Mouse (Mus musculus): Measurements from ENCODE around the gene Dagla.

DNA sequence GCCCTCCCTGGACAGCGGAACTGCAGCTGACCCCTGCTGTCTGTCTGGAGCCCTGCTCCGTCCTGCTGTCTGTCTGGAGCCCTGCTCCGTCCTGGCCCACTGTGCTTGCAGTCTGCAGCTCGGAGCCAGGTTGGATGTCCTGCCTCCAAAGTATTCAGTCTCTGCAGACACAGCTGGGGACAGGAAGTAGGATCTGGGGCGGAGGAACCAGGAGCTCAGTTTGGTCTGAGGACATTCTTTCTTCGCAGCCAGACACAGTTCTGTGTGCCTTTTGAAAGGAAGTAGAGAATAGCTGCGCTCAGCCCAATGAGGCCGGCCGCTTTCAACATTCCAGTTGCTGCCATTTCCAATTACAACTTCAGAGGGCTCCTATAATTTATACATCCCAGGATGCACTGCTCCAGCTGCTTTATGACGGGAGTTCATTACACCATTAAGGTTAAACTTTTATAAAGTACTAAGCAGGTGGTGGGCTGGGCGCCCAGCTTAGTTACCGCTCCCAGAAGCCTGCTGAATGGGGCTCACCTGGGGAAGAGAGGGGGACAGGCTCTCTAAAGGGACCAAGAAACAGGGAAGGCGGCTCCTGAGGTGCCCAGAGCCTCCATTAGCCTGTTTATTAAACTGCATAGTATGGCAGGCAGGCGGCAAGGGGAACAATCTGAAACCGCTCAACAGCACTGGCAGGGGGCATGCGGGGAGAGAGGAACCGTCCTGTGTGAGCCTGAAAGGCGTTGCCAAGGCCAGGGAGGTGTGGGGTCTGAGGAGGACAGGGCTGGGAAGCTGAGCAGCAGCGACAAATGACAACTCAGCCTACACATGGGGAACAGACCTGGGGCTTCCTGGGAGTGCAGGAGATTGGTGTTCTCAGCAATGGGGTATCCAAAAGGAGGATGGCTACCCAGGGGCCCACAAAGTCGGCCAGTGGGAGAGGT, 9.8 kb downstream of the Dagla start:
- TF ChIP-seq CTCF (IDR thresholded peaks at IDR 0.05; ENCODE audit: extremely low read depth, insufficient read length, insufficient replicate concordance, low read depth, low read length) = no peak
- no peak for TF ChIP-seq POLR2A (IDR thresholded peaks at IDR 0.05; ENCODE audit: low read depth, low read length)

Data from small intestine, adult 2 months (tissue).